Mouse (Mus musculus) stomach, embryonic 16.5 days (tissue): ENCODE measurements around the gene Trpm2. TPM values are rescaled to one million over a fixed set of nuclear protein-coding genes. Genes with fewer than 3 reads are reported as not detected.

Experiments used
- ATAC-seq: fragments of 200-750 bp; cut with Nextera tagmentation; 2 replicates; pipeline ENCODE4 v1.8.0; 2017; ENCODE audit warnings: moderate number of reproducible peaks, moderate TSS enrichment; ENCODE audit not compliant: insufficient read depth, low FRiP score
- H3K27ac ChIP-seq: fragments of 300-500 bp; sonication (generic); 2 replicates; pipeline ENCODE4 v1.5.1; 2014; ENCODE audit warnings: low read length
- H3K27me3 ChIP-seq: fragments of 300-500 bp; sonication (generic); 2 replicates; pipeline ENCODE4 v1.6.1; 2014; ENCODE audit warnings: low read length, control low read depth, mixed read lengths; ENCODE audit not compliant: control insufficient read depth, insufficient read depth
- H3K36me3 ChIP-seq: fragments of 300-500 bp; sonication (generic); 2 replicates; pipeline ENCODE4 v1.6.1; 2014; ENCODE audit warnings: low read length; ENCODE audit not compliant: control insufficient read depth, insufficient read depth
- H3K4me1 ChIP-seq: fragments of 300-500 bp; sonication (generic); 2 replicates; pipeline ENCODE4 v1.6.1; 2014; ENCODE audit warnings: low read length, control low read depth, mixed read lengths; ENCODE audit not compliant: control insufficient read depth, insufficient read depth
- H3K4me2 ChIP-seq: fragments of 300-500 bp; sonication (generic); 2 replicates; pipeline ENCODE4 v1.6.1; 2014; ENCODE audit warnings: low read depth, low read length, mixed read lengths
- H3K4me3 ChIP-seq: fragments of 300-500 bp; sonication (generic); replicated peaks from 2 replicates; pipeline ENCODE4 v1.5.1; 2014; ENCODE audit warnings: mild to moderate bottlenecking, low read length
- H3K9ac ChIP-seq: fragments of 300-500 bp; sonication (generic); 2 replicates; pipeline ENCODE4 v1.6.1; 2014; ENCODE audit warnings: low read length
- H3K9me3 ChIP-seq: fragments of 300-500 bp; sonication (generic); replicated peaks from 2 replicates; pipeline ENCODE4 v1.6.1; 2016; ENCODE audit warnings: low read length, control low read depth; ENCODE audit not compliant: control insufficient read depth
- WGBS: fragments of 180-500 bp; shearing (Covaris S2); extraction: QIAGEN DNeasy Blood & Tissue Kit; methylation state at CpG from one replicate; pipeline ENCODE4 v1.1.7; 2014; 5-methylcytosine and 5-hydroxymethylcytosine counted together
- polyA plus RNA-seq: library from polyadenylated mRNA; unstranded; fragments of >200 nt; fragmentation: Nextera tagmentation; extraction: Ambion mirVana; gene quantifications from 2 replicates; pipeline ENCODE4 v1.2.1, GENCODE M21; 2015

Gene Trpm2
- polyA plus RNA-seq, 1 experiment from 2014 or later = 1.1 TPM

GRCm38 (mm10) chr10:77867546-77867945 is 102.8 kb downstream of the Trpm2 start:
- Histone ChIP-seq H3K36me3 (no peaks in the 10 kb centered on the region), H3K4me1 (no peaks in the 10 kb centered on the region), H3K4me2 (no peak overlapping the region), H3K9me3 (no peaks in the 10 kb centered on the region), H3K27me3 (no peaks in the 10 kb centered on the region), H3K27ac (no peak overlapping the region), H3K4me3 (no peak overlapping the region), H3K9ac (no peak overlapping the region)
- WGBS = 0% methylated on average over 1 of the region's 1 CpGs
- ATAC-seq = no peak

- WGBS = 25% methylated on average over 11 of the region's 11 CpGs
- no peaks in the 10 kb centered on the region for H3K36me3 ChIP-seq
- H3K9me3 ChIP-seq = no peaks in the 10 kb centered on the region
- no peaks in the 10 kb centered on the region for H3K27me3 ChIP-seq
- peak overlapping the region; percentile 60 for H3K9ac ChIP-seq
- ATAC-seq = peak; percentile 7; the same call in 1 of the 2 replicates
- H3K4me2 ChIP-seq = peak overlapping the region; percentile 51
- H3K4me1 ChIP-seq = no peaks in the 10 kb centered on the region
- peak overlapping the region; percentile 35 for H3K4me3 ChIP-seq
- no peak overlapping the region for H3K27ac ChIP-seq
Observed at GRCm38 (mm10) chr10:77864762-77865143, 105.6 kb downstream of the Trpm2 start.

- H3K9ac ChIP-seq = peak overlapping the region; percentile 60
- peak overlapping the region; percentile 35 for H3K4me3 ChIP-seq
- peak overlapping the region; percentile 25; the same call in 1 of the 2 replicates for H3K27ac ChIP-seq
- no peaks in the 10 kb centered on the region for H3K9me3 ChIP-seq
- peak; percentile 93 for ATAC-seq
- 37% methylated on average over 14 of the region's 14 CpGs for WGBS
- no peaks in the 10 kb centered on the region for H3K4me1 ChIP-seq
- peak overlapping the region; percentile 51 for H3K4me2 ChIP-seq
- no peaks in the 10 kb centered on the region for H3K36me3 ChIP-seq
- no peaks in the 10 kb centered on the region for H3K27me3 ChIP-seq
Observed at GRCm38 (mm10) chr10:77864067-77864761, 106.1 kb downstream of the Trpm2 start.

- H3K27me3 ChIP-seq = no peaks in the 10 kb centered on the region
Observed at GRCm38 (mm10) chr10:77861675-77862074, 108.7 kb downstream of the Trpm2 start, which contains the start of gene Gm3285. Gene Gm3285 (plus strand): TSS chr10:77861975.

More at GRCm38 (mm10) chr10:77861675-77862074, 108.7 kb downstream of the Trpm2 start, which contains the start of gene Gm3285:
- no peak within 1 kb of the TSS for H3K4me3 ChIP-seq
- H3K9me3 ChIP-seq = no peaks in the 10 kb centered on the region
- ATAC-seq = no peak
- H3K4me2 ChIP-seq = no peak within 1 kb of the TSS
- no peak within 1 kb of the TSS for H3K27ac ChIP-seq
- H3K9ac ChIP-seq = no peak within 1 kb of the TSS
- no peaks in the 10 kb centered on the region for H3K4me1 ChIP-seq
- WGBS = 49% methylated on average over 7 of the region's 7 CpGs
- no peaks in the 10 kb centered on the region for H3K36me3 ChIP-seq

Other genes with a start within 250 kb of the Trpm2 start
- not detected in 2 replicates for gene Krtap12-1, start 250.0 kb downstream of the Trpm2 start, polyA plus RNA-seq
- gene Gm10100, start 244.1 kb downstream of the Trpm2 start, polyA plus RNA-seq = not detected in 2 replicates
- gene Gm18596, start 227.9 kb downstream of the Trpm2 start, polyA plus RNA-seq = not detected in 2 replicates
- gene Gm9736, start 219.2 kb downstream of the Trpm2 start, polyA plus RNA-seq = not detected in 2 replicates
- gene Gm3233, start 210.9 kb downstream of the Trpm2 start, polyA plus RNA-seq = not detected in 2 replicates
- gene Gm3238, start 199.2 kb downstream of the Trpm2 start, polyA plus RNA-seq = not detected in 2 replicates
- not detected in 2 replicates for gene Gm7138, start 193.6 kb downstream of the Trpm2 start, polyA plus RNA-seq
- not detected in 2 replicates for gene Gm3250, start 188.0 kb downstream of the Trpm2 start, polyA plus RNA-seq
- not detected in 2 replicates for gene Gm7137, start 182.4 kb downstream of the Trpm2 start, polyA plus RNA-seq
- gene Gm9639, start 175.5 kb downstream of the Trpm2 start, polyA plus RNA-seq = not detected in 2 replicates
- not detected in 2 replicates for gene Gm19668, start 171.4 kb downstream of the Trpm2 start, polyA plus RNA-seq
- not detected in 2 replicates for gene Gm9507, start 158.7 kb downstream of the Trpm2 start, polyA plus RNA-seq
- not detected in 2 replicates for gene Gm2696, start 155.9 kb downstream of the Trpm2 start, polyA plus RNA-seq
- gene Krtap10-4, start 143.5 kb downstream of the Trpm2 start, polyA plus RNA-seq = not detected in 2 replicates
- gene Krtap10-10, start 134.6 kb downstream of the Trpm2 start, polyA plus RNA-seq = not detected in 2 replicates
- gene Gm36176, start 123.8 kb downstream of the Trpm2 start, polyA plus RNA-seq = not detected in 2 replicates
- not detected in 2 replicates for gene Gm10318, start 117.7 kb downstream of the Trpm2 start, polyA plus RNA-seq
- gene Gm3285, start 108.6 kb downstream of the Trpm2 start, polyA plus RNA-seq = not detected in 2 replicates
- 5.8 and 6.7 TPM in 2 replicates for gene Lrrc3, start 68.0 kb downstream of the Trpm2 start, polyA plus RNA-seq
- 24.8 and 25.2 TPM in 2 replicates for gene 1810043G02Rik, start 8.0 kb upstream of the Trpm2 start, polyA plus RNA-seq
- gene Pfkl, start 39.5 kb upstream of the Trpm2 start, polyA plus RNA-seq = 195 and 225 TPM in 2 replicates
- 0.56 and 0.63 TPM in 2 replicates for gene Dnmt3l, start 71.4 kb upstream of the Trpm2 start, polyA plus RNA-seq
- 0.15 and 0.20 TPM in 2 replicates for gene Aire, start 73.0 kb upstream of the Trpm2 start, polyA plus RNA-seq
- gene Icosl, start 98.7 kb upstream of the Trpm2 start, polyA plus RNA-seq = 7.1 and 7.6 TPM in 2 replicates
- 39.5 and 46.6 TPM in 2 replicates for gene D10Jhu81e, start 199.2 kb upstream of the Trpm2 start, polyA plus RNA-seq
- 15.5 and 16.6 TPM in 2 replicates for gene Pwp2, start 214.6 kb upstream of the Trpm2 start, polyA plus RNA-seq